Mouse (Mus musculus) cerebellum, adult 8-10 months (tissue): ENCODE measurements around the gene Lbr.
"Not testable (repeated sequence)": the region's sequence is repeated elsewhere in the genome, so short reads cannot be mapped to it uniquely, and the experiment has no call there.

Source experiments
- DNase-seq: peaks from one replicate; pipeline ENCODE4 v3.0.0; 2022

The Lbr gene

DNA sequence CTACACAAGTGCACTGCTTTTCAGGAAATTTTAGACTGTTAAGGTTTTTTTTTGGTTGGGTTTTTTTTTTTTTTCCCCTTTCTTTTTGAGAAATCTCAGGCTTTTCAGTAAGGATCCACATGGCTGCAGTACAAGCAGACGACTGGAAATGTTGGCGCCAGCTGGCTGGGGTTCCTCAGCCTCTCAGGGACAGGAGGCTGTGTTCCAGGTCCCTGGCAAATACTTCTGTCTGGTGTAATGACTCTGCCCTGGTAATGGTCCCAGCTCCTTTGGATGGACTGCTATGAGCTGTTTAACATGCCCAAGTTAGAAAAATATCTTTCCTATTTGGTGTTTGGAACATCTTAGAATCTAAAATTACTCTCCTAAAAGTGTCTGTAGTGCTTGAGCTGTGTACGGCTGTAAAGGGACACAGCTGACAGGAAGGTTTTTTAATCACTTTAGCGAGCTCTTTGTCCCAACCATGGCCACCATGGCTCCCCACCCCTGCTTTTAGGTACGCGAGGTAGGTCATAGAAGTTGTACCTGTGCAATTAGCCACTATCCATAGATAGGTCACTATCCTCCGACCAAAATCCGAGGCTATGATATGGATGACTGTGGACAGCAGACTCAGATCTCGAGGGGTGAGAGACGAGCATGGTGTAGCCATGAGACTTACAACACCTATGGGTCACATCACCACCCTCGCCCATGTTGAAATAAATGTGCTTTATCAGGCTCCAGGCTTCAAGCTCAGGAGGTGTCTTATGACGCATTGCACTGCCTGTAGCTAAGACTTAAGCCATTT lies 8.9 kb upstream of the Lbr start:
- DNase-seq = no peak

DNA sequence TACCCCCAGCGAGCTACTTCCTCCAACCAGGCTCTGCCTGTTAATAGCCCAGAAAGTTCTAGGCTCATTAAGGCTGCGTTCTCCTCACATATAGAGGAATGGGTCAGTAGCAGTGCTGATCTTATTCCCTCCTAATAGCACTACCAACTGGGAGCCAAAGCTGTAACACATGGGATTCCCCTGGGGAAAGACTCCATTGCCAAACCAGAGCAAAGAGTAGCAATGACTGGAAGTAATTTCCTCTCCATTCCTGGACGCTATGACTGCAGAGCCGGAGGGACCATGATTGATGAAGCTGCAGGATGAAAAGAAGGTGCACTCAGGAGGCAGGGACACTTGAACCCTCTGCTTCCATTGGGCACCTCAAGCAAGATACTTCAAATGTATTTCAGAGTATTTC lies 7.6 kb upstream of the Lbr start:
- no peak for DNase-seq

DNA sequence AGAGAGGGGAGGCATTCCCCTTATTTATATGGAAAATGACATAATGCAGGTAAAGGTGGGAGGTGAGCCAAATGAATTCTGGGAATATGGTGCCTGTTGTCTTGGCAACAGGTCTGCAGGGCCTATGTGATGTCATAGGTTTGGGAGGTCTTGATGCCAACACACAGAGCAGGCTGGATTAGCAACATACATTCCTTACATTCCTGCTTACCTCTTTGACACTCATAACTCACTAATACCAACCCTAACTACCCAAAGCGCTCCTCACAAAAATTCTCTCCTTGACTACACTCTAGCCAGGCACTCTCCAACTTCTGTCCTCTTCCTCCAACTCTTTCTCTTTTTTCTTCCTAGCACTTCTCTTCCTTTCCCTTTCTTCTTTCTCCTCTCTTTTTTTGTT lies 5.4 kb upstream of the Lbr start:
- no peak for DNase-seq

DNA sequence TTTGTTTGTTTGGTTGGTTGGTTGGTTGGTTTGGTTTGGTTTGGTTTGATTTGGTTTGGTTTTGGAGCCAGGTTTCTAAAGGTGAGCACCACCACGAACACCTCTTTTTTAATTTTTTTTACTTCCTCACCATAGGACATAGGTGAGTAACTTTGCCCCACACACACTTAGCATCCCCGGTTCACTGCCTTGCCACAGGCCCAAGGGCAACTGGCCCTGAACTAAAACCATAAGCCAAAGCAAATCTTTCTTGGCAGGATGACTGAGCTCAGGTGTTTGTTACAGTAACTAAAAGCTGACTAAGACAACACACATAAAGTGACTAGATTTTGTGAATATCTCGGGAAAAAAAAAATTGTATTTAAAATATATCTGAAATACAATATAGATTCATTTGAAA lies 4.5 kb upstream of the Lbr start:
- DNase-seq = no peak

DNA sequence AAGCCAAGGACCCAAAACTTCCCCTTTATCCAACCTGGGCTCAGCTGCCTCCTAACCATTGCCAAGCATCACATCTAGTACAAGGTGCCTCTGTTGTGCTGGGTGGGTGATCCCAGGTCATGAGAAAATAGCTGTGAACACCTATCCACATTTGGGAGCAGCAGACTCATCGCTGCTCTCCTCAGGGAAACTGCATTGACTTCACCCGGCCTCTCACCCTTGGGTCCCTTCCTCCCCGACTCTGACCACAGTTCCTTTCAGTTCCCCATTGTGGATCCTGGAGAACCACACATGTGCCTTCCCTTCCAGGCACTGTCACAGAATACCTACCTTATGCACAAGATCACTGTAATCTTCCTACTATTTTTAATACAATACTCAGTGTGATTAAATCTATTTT lies 2.9 kb upstream of the Lbr start:
- no peak for DNase-seq

DNA sequence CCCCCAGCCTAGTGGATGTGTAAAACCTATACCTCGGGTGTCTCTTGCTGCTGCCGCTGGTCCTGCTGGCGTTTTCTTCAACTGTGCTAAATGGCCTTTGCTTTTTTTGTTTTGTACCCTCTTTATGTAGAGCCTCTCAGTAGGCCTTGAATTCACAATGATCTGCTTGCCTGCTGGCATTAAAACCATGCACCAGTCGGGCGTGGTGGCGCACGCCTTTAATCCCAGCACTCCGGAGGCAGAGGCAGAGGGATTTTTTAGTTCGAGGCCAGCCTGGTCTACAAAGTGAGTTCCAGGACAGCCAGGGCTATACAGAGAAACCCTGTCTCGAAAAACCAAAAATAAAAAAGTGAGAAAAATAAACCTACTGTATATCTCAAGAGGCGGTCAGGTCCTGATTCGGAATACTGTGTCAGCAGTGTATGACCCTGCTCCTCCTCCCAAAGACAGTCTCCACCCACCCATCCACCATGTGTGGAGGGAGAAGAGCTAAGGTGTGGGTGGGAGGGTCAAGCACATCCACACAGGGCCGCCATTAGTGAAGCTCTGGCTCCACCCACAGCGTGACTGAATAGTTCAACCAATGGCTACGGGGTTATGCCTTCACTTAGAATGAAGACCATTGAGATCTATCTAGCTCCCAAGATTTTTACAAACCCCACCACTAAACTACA lies 2.2 kb upstream of the Lbr start:
- no peak for DNase-seq

DNA sequence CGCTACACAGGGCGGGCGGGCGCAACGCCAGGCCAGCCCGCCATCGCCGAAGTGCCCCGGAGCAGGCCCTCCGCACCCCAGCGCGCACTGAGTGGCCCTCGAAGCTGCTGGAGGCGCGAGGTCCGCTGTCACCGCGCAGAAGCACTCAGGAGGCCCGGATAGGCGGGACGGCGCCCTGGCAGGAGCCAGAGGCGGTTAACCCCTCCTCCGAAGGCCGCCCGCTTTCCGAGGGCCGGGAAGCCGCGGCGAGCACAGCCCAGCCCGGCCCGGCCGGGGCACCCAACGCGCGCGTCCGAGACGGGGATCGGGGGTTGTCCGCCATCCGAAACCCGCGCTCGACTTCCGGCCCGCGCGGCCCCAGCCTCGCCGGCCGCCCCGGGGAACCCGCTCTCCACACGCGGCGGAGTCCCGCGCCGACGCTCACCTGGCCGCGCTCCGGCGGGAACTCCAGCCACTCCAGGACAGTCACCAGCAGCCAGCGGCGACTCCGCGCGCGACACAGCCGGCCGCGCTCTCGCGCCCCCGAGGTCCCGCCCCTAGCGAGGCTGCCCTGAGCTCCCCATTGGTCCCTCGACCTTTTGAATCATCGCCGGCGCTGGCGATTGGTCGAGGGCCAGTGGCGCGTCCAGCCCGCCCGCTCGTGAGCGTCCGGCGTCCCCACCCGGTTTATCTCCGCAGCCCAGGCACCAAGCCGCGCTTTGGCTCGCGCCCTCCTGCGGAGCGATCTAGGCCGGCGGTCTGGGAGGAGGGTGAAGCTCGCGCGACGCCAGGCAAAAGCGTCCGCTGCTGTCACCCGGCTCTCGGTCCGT lies 778 bp downstream of the Lbr start:
- peak; percentile 96 for DNase-seq

DNA sequence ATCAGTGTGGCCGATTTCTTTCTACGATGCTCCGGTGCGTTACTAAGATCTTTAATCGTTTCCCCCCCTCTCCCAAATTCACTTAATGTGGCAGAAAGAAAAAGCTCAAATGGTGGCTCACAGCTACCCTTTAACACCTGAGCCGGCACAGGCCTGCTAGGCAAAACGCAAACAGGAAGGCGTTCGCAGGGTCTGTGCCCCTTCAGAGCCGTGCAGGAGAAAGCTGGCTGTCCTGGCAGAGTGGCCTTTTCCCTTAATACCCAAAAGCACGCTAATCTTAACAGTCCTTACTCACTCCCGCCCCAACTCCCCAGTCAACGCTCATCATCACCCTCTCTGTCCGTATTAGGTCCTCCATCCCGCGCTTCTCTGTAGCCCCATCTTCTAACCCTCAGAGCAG lies 1.4 kb downstream of the Lbr start:
- no peak for DNase-seq

DNA sequence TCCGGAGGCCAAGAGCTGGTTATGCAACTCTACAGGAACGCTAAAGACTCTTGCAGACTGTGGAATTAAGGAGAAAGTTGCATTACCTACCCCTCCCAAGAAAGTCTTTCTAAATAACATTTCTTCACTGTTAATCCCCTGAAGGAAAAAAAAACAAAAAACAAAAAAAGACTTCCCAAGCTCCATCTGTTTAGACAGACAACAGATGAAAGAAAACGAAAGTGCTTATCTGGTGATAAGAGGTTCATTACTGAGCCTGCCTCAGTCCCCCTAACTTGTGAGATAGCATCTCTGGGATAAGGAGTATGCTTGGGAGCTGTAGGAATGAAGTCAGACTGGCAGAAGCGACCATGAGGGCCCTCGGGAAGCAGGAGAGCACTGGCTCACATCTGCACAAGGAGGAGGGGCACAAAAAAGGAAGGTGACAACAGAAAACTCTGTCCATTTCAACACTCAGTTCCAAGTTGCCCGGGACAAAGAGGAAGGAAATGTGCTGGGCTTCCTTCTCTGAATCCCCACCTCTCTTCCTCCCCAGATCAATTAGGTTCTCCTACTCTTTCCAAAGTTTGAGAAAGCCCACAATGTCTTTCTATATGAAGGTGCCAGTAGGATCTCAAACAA lies 3.0 kb downstream of the Lbr start:
- DNase-seq = no peak

DNA sequence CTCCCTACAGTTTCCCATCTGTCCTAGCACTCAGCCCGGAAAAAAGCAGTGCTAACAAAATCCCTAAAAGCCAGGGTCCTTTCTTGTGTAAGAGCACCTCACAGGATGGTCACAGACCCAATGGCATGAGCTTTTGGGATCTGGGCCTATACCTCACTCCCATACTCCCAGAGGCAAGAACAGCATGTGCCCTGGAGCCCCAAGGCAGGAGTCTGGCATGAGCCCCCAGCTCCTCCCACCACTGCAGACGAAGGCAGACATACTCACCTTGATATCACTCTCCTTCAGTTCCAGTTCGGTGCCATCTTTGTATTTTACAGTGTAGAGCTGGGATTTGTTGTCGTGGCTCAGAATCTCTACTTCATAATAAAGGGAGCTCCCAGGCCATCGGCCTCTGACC lies 4.7 kb downstream of the Lbr start:
- DNase-seq = no peak

DNA sequence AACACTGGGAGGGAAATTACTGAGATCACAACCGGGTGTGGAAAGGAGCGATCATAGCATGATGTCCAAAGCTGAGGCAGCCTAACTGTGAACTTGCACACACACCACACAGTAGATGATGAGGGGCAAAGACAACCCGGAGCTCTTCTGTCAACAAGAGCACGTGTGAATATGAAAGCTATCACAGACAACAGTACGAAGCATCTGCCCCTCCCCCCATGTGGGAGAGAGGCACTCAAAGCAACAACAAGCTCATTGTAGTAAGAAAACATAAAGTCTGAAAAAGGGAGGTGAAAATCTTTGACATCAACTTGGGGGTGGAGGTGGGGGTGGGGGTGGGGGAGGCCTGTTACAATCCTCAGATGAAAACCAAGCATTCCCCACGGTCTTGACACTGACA lies 9.7 kb downstream of the Lbr start:
- peak; percentile 20 for DNase-seq

DNA sequence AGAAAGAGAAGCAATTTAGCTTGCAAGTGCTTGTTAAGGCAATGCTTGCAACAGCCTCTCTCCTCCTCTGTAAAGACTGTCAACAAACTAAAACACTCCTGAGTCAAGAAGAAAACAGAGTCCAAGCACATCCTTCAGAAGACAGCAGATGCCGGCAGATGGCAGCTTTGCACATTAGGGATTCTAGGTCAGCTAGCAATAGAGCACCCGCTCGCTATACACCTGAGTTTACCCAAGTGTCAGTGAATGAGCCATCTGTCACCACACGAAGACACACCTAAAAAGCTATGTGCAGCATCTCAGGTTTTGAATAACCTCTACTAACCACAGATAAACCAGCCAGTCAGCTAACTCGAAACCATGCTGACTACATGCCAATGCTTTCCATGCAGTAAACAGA lies 10.1 kb downstream of the Lbr start:
- peak; percentile 60 for DNase-seq

DNA sequence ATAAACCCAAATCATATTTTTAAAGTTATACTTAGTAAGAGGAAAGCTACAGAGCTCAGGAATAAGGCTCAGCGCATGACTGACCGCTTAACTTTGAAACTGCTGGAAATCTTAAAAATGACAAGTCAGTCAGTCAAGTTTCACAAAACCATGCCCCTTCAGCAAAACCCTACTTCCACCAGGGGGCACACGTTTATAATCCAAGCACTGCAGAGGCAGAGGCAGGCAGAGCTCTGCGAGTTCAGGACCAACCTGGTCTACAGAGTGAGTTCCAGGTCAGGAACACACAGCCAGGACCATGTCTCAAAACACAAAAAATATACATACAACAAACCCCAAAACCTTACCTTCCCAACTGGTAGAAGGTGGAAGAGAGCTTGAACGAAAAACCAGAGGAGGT lies 14.5 kb downstream of the Lbr start:
- no peak for DNase-seq

DNA sequence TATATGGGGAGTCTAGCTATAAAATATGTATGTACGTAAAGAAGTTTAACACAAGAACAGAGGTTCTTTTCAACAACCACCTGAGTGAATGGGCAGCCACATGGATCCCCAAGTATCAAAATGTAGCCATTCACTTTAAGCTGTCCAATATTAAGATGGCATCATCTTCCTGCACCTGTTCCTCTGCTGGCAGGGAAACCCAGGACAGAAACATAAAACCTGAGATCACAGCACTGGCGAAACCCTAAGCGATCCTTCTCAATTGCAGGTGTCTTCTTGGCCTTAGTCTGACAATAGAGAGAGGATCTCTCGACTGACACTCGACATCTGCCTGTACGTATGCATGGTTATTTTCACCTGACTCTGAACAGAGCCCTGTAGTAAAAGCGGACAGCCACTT lies 16.1 kb downstream of the Lbr start:
- DNase-seq = no peak

DNA sequence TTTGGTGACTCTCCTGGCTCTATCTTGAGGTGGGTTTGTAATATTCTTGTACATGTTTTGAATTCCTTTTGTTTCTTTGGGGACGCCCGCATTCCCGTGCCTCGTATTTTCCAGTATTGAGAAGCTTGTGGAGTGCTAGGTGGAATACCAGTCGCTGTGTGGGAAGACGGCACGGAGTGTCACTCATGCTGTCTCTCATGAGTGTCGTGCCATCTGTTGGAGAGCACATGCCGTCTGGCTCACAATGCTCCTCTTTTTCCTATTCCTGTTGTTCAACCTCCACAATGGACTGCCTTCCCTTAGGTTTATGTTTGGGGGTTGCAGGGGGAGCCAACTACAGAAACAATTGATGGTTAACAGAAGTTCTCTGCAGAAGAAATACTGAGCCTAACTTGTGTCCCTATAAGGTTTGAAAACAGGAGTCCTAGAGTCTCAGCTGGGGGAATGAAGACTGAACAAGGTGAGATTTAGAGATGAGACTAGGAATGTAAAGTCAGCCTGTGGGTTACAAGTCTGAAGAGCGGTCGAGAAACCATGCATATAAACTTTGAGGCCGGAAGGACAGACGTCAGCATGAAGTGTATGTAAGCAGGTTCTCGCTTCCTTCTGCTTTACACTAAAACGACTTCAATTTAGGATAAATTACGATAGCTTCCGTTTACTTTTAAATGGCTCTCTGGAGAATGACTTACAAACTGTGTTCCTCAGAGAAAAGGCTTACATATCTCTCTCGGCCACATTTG lies 31.2 kb downstream of the Lbr start:
- no peak for DNase-seq

DNA sequence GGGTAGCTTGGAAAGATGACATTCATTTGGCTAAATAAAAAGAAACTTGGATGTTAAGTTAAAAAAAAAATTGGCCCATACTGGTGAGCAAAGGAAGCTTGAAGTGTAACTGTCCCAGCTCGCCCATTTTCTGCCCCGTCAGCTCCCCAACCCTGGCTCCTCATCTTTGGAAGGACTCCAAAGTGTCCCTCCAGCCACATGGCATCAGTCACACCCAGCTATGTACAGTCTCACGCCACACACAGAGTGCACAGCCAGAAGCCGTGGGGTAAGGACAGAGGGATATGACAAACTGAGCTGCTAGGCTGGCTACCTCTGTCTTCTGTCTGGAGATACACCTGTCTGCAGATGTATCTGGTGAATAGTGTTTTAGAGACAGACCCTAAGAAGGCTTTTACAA lies 42.2 kb downstream of the Lbr start:
- DNase-seq = no peak

DNA sequence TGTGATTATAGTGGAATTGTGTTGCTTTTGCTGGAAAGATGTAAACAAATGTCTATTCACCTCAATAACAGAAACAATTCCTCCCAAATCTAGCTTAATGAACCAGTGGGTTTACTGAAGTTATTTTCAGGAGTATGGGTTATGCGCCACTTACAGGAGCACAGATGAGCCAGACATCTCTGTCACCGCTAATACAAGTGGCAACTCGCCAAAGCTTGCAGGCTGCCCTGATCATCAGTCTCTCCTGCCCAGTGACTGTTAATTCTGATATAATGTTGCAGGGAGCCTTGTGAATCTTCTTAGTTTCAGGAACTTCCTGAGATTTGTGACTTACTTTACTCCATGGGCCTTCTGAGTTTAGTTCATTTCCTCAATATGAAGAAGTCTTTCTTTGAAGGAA lies 42.9 kb downstream of the Lbr start:
- no peak for DNase-seq

DNA sequence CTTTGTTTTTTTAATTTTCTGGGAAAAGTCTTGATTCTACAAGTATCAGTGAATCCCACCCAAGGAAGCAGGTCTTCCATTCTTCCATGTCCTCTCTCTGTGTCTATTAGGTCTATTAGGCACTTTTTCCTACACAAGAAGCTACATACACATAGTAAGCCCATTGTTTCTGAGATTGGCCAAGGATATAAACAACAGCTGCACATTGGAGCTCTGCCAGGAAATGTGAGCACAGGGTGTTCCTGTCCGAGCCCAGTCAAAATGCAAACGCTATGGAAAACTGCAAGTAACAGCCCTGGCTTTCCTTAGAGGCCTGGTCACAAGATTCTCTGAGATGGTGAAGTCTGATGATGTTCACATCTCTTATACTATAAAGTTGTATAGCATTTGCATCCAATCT lies 49.3 kb downstream of the Lbr start:
- DNase-seq = no peak

DNA sequence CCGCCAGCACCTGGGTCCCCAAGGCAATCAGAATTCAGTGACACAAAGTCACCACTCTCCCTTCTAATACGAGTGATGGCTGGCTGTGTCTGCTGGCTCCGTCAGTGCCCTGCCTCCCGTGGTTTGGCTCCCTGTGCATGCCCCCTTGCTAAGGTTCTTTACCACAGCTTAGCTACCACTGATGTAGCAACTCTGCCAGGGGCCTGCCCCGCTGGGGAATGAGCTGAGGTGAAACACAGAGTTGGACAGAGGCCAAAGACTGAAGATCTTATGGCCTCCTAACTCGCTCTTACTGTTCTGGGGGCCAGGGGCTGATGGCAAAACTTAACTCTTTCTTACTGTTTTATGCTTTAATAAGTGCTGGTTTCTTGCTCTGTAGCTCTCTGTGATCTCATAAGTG lies 52.9 kb downstream of the Lbr start:
- no peak for DNase-seq

DNA sequence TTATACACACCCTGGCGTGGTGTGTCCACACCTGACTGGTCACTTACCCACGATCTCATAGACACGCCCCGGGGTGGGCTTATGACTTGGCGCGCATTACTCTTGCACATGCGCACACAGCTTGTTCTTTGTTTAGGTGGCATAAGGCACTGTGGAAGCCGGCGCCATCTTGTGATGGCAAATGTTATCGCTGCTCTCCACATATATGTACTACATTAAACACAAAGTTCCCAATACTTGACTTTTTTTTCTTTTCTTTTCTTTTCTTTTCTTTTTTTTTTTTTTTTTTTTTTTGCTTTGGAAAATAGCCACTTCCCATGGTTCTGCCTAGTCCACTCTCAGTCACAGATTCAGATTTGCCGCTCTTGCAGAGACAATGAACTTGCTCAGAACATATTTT lies 60.2 kb downstream of the Lbr start:
- not testable (repeated sequence) for DNase-seq

DNA sequence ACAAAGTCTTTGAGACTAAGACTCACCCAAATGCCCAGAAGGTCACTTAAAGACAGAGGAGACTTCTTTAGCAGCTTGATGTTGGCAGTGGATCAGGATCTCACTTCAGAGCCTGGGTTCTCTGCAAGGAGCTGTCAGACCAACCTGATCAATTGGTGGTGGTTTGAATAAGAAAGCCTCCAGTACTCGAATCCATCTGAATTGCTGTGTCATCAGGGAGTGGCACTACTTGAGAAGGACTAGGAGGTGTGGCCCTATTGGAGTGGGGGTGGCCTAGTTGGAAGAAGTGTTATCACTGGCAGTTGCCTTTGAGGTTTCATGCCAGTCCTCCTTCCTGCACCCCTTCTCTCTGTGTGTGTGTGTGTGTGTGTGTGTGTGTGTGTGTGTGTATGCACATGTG lies 66.3 kb downstream of the Lbr start:
- DNase-seq = no peak

DNA sequence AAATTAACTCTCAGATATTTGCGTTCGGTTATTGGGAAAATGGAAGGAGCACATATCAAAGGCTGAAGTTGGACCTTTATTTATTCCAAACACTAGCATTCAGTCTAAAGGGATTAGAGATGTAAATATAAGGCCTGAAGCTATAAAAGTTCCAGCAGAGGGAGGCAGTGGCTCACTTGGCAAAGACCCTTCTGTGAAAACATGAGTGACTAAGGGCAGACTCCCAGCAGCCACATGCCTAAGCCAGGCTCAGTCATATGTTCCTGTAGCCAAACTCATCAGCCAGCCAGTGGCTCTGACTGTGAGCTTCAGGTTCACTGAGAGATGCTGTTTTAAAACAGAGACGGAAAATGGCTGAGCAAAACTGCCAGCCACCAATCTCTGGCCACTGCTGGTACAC lies 71.0 kb downstream of the Lbr start:
- DNase-seq = no peak

DNA sequence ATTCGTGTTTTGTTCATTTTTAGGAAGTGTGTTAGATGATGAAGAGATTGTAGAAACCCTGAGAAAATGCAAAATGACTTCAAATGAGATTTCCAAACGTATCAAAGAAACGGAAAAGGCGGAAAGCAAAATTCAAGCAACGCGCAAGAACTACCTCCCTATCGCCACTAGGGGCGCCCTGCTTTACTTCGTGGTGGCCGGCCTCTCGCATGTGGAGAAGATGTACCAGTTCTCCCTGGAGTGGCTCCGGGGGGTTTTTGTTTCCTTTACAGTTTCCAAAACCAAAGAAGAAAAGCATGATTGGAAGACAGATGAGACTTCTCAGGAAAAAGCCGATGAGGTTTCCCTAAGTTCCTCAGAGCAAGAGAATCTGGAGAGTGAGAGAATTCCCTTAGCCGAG lies 73.5 kb downstream of the Lbr start:
- no peak for DNase-seq
